Mouse (Mus musculus) MEL (cell line): ENCODE data around the gene G6pc3.

ENCODE experiments used
- CHD1 ChIP-seq: IDR thresholded peaks from 2 replicates; pipeline ENCODE4 v1.6.1; 2012; ENCODE audit warnings: low read depth, mild to moderate bottlenecking, inconsistent platforms, low read length, improper control_type of control experiment
- CTCF ChIP-seq, 3 experiments: IDR thresholded peaks in 2 of 3; conservative IDR thresholded peaks in 1 of 3; 2 replicates each; pipeline ENCODE4 v1.5.1; 2011 to 2012; ENCODE audit warnings: low read length in 3 of 3, low read depth in 2 of 3, mild to moderate bottlenecking in 2 of 3, improper control_type of control experiment in 1 of 3, inconsistent platforms in 1 of 3, mixed read lengths in 1 of 3, moderate library complexity in 1 of 3; ENCODE audit not compliant: control insufficient read depth in 1 of 3, insufficient read depth in 1 of 3, poor library complexity in 1 of 3, severe bottlenecking in 1 of 3
- NELFE ChIP-seq: IDR thresholded peaks from 2 replicates; pipeline ENCODE4 v1.6.1; 2011; ENCODE audit warnings: low read depth, low read length, improper control_type of control experiment
- POLR2AphosphoS2 ChIP-seq: IDR thresholded peaks from 2 replicates; pipeline ENCODE4 v1.6.1; 2011; ENCODE audit warnings: low read length, improper control_type of control experiment
- SMC3 ChIP-seq: IDR thresholded peaks from 2 replicates; pipeline ENCODE4 v1.6.1; 2011; ENCODE audit warnings: low read depth, low read length, improper control_type of control experiment
- TCF12 ChIP-seq: IDR thresholded peaks from 2 replicates; pipeline ENCODE4 v1.6.1; 2014; ENCODE audit warnings: low read depth, mild to moderate bottlenecking, inconsistent platforms, low read length, improper control_type of control experiment, moderate library complexity
- ZKSCAN1 ChIP-seq: IDR thresholded peaks from 2 replicates; pipeline ENCODE4 v1.6.1; 2012; ENCODE audit warnings: low read depth, mild to moderate bottlenecking, inconsistent platforms, low read length, improper control_type of control experiment, moderate library complexity

DNA sequence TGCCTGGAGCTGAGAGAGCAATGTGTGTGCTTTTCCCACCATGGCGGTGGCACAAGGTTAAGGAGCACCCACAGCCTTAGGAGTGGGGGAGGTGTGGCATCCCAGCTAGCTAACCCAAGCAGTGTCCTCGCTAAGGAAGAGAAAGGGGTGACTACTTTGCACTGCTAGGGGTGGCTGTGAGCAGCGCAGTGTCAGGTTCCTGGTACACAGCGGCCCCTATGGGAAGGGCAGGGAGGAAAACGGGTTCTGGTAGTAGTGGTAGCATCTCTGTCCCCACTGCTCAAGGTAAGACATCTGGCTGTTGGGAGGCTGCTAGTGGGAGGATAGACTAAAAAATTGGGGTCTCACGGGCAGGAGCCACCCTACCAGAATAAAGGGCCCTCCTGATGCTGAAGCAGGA is 8.8 kb downstream of the G6pc3 start:
- TF ChIP-seq CTCF (IDR thresholded peaks at IDR 0.05 in 2 of 3, conservative IDR thresholded peaks at IDR 0.05 in 1 of 3; ENCODE audit: control insufficient read depth in 1 of 3, insufficient read depth in 1 of 3, low read depth in 2 of 3, low read length in 3 of 3, poor library complexity in 1 of 3, severe bottlenecking in 1 of 3) (peak in 1 of 3 experiments; percentile 16; a peak in 2 of 6 replicates), POLR2AphosphoS2 (no peak), SMC3 (no peak), ZKSCAN1 (no peak), TCF12 (no peak), CHD1 (no peak), NELFE (no peak)
